Mouse (Mus musculus): ENCODE data around the gene Top2a. TPM values are rescaled to one million over a fixed set of nuclear protein-coding genes. Genes with fewer than 3 reads are reported as not detected.

Gene Top2a
- polyA plus RNA-seq, 1 experiment from 2014 or later, result 362 TPM

GRCm38 (mm10) chr11:99041051-99041729, 17.2 kb upstream of the Top2a start, which contains the start of gene Igfbp4:
Gene Igfbp4 (plus strand): TSS chr11:99041244.
- peak within 1 kb of the TSS; percentile 85 for H3K4me2 ChIP-seq
- H3K9ac ChIP-seq (replicated peaks), result peak within 1 kb of the TSS; percentile 98
- under 1% methylated on average over 53 of the region's 63 CpGs for WGBS
- ATAC-seq (ENCODE audit: insufficient number of reproducible peaks, insufficient read depth, low FRiP score, low TSS enrichment, low read depth), result peak; percentile 82
- peaks cover 27% of the 10 kb centered on the region for H3K36me3 ChIP-seq
- peaks cover 40% of the 10 kb centered on the region for H3K4me1 ChIP-seq (replicated peaks)
- H3K27ac ChIP-seq, result peak within 1 kb of the TSS; percentile 98
- H3K27me3 ChIP-seq, result no peaks in the 10 kb centered on the region
- H3K4me3 ChIP-seq (replicated peaks), result peak within 1 kb of the TSS; percentile 97
- H3K9me3 ChIP-seq, result no peaks in the 10 kb centered on the region

- no peaks in the 10 kb centered on the region for H3K27me3 ChIP-seq
- peaks cover 33% of the 10 kb centered on the region for H3K4me1 ChIP-seq (replicated peaks)
- ATAC-seq (ENCODE audit: insufficient number of reproducible peaks, insufficient read depth, low FRiP score, low TSS enrichment, low read depth), result peak; percentile 3; the same call in 1 of the 2 replicates
- under 1% methylated on average over 17 of the region's 17 CpGs for whole genome bisulfite sequencing
- peak overlapping the region; percentile 85 for H3K4me2 ChIP-seq
- H3K9me3 ChIP-seq, result no peaks in the 10 kb centered on the region
- H3K9ac ChIP-seq (replicated peaks), result peak overlapping the region; percentile 98
- peaks cover 19% of the 10 kb centered on the region for H3K36me3 ChIP-seq
- H3K4me3 ChIP-seq (replicated peaks), result peak overlapping the region; percentile 97
- H3K27ac ChIP-seq, result peak overlapping the region; percentile 98
Measured at GRCm38 (mm10) chr11:99040346-99040974, 16.5 kb upstream of the Top2a start.

GRCm38 (mm10) chr11:99039782-99040181, 15.8 kb upstream of the Top2a start:
- Histone ChIP-seq H3K4me1 (replicated peaks) (peaks cover 26% of the 10 kb centered on the region), H3K9me3 (no peaks in the 10 kb centered on the region), H3K36me3 (peaks cover 13% of the 10 kb centered on the region), H3K9ac (replicated peaks) (peak overlapping the region; percentile 98), H3K27me3 (no peaks in the 10 kb centered on the region), H3K27ac (peak overlapping the region; percentile 98), H3K4me3 (replicated peaks) (peak overlapping the region; percentile 97), H3K4me2 (peak overlapping the region; percentile 85)
- WGBS, result under 1% methylated on average over 15 of the region's 15 CpGs
- ATAC-seq (ENCODE audit: insufficient number of reproducible peaks, insufficient read depth, low FRiP score, low TSS enrichment, low read depth), result peak; percentile 57

- WGBS, result 78% methylated on average over 6 of the region's 6 CpGs
- H3K36me3 ChIP-seq, result no peaks in the 10 kb centered on the region
Measured at GRCm38 (mm10) chr11:99036254-99036653, 12.3 kb upstream of the Top2a start.

DNA sequence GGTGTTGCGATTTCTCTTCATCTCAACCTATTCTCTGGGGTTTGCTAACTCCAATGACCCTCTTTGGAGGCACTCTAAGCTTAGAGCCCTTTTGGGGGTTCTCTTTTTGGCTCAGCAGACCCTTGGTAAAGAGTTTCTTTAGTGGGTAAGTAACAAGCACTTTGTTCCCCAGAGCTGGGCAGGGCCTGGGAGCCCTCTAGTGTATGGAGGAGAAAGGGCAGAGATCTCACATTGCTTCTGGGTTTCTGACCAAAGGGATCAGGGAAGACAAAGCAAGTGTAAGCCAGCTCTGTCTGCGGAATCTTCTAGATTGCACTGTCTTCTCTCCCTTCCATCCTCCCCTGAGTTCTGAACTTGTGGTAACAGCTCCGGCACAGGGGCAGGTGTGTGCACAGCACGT, 11.4 kb upstream of the Top2a start:
- 80% methylated on average over 4 of the region's 4 CpGs for WGBS
- H3K4me3 ChIP-seq (replicated peaks), result no peak overlapping the region
- H3K9ac ChIP-seq (replicated peaks), result no peak overlapping the region
- no peak overlapping the region for H3K27ac ChIP-seq
- no peaks in the 10 kb centered on the region for H3K9me3 ChIP-seq
- H3K27me3 ChIP-seq, result no peaks in the 10 kb centered on the region
- ATAC-seq (ENCODE audit: insufficient number of reproducible peaks, insufficient read depth, low FRiP score, low TSS enrichment, low read depth), result no peak
- no peak overlapping the region for H3K4me2 ChIP-seq
- no peaks in the 10 kb centered on the region for H3K36me3 ChIP-seq
- no peaks in the 10 kb centered on the region for H3K4me1 ChIP-seq (replicated peaks)

More at GRCm38 (mm10) chr11:99036254-99036653, 12.3 kb upstream of the Top2a start:
- Histone ChIP-seq H3K4me1 (replicated peaks) (no peaks in the 10 kb centered on the region), H3K9ac (replicated peaks) (0 out of 2 replicates have a peak overlapping the region, but pooled peaks have one; percentile 23), H3K9me3 (no peaks in the 10 kb centered on the region), H3K4me3 (replicated peaks) (no peak overlapping the region), H3K27me3 (no peaks in the 10 kb centered on the region), H3K4me2 (no peak overlapping the region), H3K27ac (no peak overlapping the region)
- ATAC-seq (ENCODE audit: insufficient number of reproducible peaks, insufficient read depth, low FRiP score, low TSS enrichment, low read depth), result no peak

DNA sequence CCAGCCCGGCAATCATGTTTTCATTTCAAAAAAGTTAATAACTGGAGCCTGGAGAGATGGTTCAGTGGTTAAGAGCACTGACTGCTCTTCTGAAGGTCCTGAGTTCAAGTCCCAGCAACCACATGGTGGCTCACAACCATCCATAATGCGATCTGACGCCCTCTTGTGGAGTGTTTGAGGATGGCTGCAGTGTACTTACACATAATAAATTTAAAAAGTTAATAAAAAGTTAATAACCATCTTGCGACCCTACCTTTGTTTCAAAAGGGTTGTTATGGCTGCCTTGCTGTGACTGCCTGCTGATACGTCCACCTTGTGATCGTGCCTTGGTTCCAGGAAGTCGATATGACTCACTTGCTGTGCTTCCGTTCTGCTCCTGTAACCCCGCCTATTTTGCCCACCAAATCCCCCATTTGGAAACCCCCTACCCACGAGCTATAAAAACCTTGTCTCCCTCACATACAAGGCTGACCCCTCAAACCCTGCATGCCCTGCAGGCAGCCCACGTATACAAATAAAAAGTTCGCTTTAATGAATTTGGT, 3.0 kb upstream of the Top2a start:
- Histone ChIP-seq H3K4me2 (no peak overlapping the region), H3K9ac (replicated peaks) (no peak overlapping the region), H3K36me3 (peaks cover 7% of the 10 kb centered on the region), H3K4me1 (replicated peaks) (peaks cover 14% of the 10 kb centered on the region), H3K27me3 (no peaks in the 10 kb centered on the region), H3K4me3 (replicated peaks) (no peak overlapping the region), H3K9me3 (no peaks in the 10 kb centered on the region), H3K27ac (no peak overlapping the region)
- WGBS, result 79% methylated on average over 12 of the region's 12 CpGs
- ATAC-seq (ENCODE audit: insufficient number of reproducible peaks, insufficient read depth, low FRiP score, low TSS enrichment, low read depth), result no peak

GRCm38 (mm10) chr11:99025878-99026277, 1.9 kb upstream of the Top2a start:
- Histone ChIP-seq H3K27me3 (no peaks in the 10 kb centered on the region), H3K4me2 (no peak overlapping the region), H3K27ac (no peak overlapping the region), H3K4me1 (replicated peaks) (peaks cover 19% of the 10 kb centered on the region), H3K4me3 (replicated peaks) (no peak overlapping the region), H3K9me3 (no peaks in the 10 kb centered on the region), H3K9ac (replicated peaks) (no peak overlapping the region), H3K36me3 (peaks cover 17% of the 10 kb centered on the region)
- no peak for ATAC-seq (ENCODE audit: insufficient number of reproducible peaks, insufficient read depth, low FRiP score, low TSS enrichment, low read depth)
- WGBS, result 81% methylated on average over 6 of the region's 6 CpGs

- peak; percentile 7; the same call in 1 of the 2 replicates for ATAC-seq (ENCODE audit: insufficient number of reproducible peaks, insufficient read depth, low FRiP score, low TSS enrichment, low read depth)
- no peaks in the 10 kb centered on the region for H3K9me3 ChIP-seq
- peaks cover 30% of the 10 kb centered on the region for H3K36me3 ChIP-seq
- H3K4me3 ChIP-seq (replicated peaks), result peak overlapping the region; percentile 77
- peak overlapping the region; percentile 42 for H3K4me2 ChIP-seq
- no peak overlapping the region for H3K9ac ChIP-seq (replicated peaks)
- peaks cover 19% of the 10 kb centered on the region for H3K4me1 ChIP-seq (replicated peaks)
- 52% methylated on average over 18 of the region's 18 CpGs for WGBS
- H3K27me3 ChIP-seq, result no peaks in the 10 kb centered on the region
- 0 out of 2 replicates have a peak overlapping the region, but pooled peaks have one; percentile 29 for H3K27ac ChIP-seq
Measured at GRCm38 (mm10) chr11:99024468-99025134, 612 bp upstream of the Top2a start.

DNA sequence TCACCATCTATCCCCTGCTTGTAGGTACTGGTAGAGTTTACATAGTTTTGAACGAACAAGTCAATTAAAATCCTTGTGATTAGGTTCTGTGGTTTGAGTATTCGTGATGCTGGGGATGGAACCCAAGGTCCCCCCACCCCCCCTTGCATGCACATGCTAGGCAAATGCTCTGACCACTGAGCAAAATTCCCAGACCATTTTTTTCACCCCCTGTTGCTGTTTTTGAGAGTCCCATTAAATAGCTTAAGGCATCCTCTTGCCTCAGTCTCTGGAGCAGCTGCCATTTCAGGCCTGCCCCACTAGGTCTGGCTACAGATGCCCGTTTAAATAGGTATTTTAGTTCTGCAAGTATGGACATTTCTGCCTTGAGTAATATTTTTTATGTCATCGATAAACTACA, 895 bp downstream of the Top2a start:
- H3K4me3 ChIP-seq (replicated peaks), result peak overlapping the region; percentile 77
- peak overlapping the region; percentile 69 for H3K4me2 ChIP-seq
- 10% methylated on average over 4 of the region's 4 CpGs for WGBS
- H3K4me1 ChIP-seq (replicated peaks), result peaks cover 19% of the 10 kb centered on the region
- H3K27ac ChIP-seq, result peak overlapping the region; percentile 79; the same call in 1 of the 2 replicates
- ATAC-seq (ENCODE audit: insufficient number of reproducible peaks, insufficient read depth, low FRiP score, low TSS enrichment, low read depth), result no peak
- H3K9me3 ChIP-seq, result no peaks in the 10 kb centered on the region
- no peaks in the 10 kb centered on the region for H3K27me3 ChIP-seq
- peaks cover 45% of the 10 kb centered on the region for H3K36me3 ChIP-seq
- peak overlapping the region; percentile 85 for H3K9ac ChIP-seq (replicated peaks)

GRCm38 (mm10) chr11:99022384-99022933, 1.5 kb downstream of the Top2a start:
- no peak for ATAC-seq (ENCODE audit: insufficient number of reproducible peaks, insufficient read depth, low FRiP score, low TSS enrichment, low read depth)
- no peaks in the 10 kb centered on the region for H3K9me3 ChIP-seq
- no peak overlapping the region for H3K27ac ChIP-seq
- H3K4me3 ChIP-seq (replicated peaks), result peak overlapping the region; percentile 77
- 84% methylated on average over 5 of the region's 5 CpGs for WGBS
- H3K4me2 ChIP-seq, result peak overlapping the region; percentile 69
- peaks cover 51% of the 10 kb centered on the region for H3K36me3 ChIP-seq
- no peaks in the 10 kb centered on the region for H3K27me3 ChIP-seq
- peak overlapping the region; percentile 85 for H3K9ac ChIP-seq (replicated peaks)
- H3K4me1 ChIP-seq (replicated peaks), result peaks cover 19% of the 10 kb centered on the region

DNA sequence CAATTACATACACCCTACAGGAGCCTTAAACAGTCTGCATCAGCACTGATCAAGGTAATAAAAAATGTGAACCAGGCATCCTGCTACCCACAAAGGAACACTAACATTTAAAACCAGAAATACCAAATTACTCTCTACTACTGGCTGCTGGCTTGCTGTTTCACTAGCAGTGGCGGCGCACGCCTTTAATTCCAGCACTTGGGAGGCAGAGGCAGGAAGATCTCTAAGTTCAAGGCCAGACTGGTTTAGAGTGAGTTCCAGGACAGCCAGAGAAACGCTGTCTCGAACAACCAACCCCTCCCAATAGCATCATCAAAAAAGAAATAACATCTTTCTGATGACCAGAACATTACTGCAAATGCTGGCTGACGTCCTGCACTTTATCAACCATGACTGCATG, 4.1 kb downstream of the Top2a start:
- H3K4me1 ChIP-seq (replicated peaks), result peaks cover 19% of the 10 kb centered on the region
- no peak overlapping the region for H3K4me3 ChIP-seq (replicated peaks)
- H3K9ac ChIP-seq (replicated peaks), result no peak overlapping the region
- H3K36me3 ChIP-seq, result peaks cover 77% of the 10 kb centered on the region
- H3K27ac ChIP-seq, result no peak overlapping the region
- H3K9me3 ChIP-seq, result no peaks in the 10 kb centered on the region
- WGBS, result 95% methylated on average over 6 of the region's 6 CpGs
- ATAC-seq (ENCODE audit: insufficient number of reproducible peaks, insufficient read depth, low FRiP score, low TSS enrichment, low read depth), result no peak
- H3K4me2 ChIP-seq, result no peak overlapping the region
- H3K27me3 ChIP-seq, result no peaks in the 10 kb centered on the region
